Mouse (Mus musculus): ENCODE measurements around the gene En2. TPM values are rescaled to one million over a fixed set of nuclear protein-coding genes. Genes with fewer than 3 reads are reported as not detected.

The En2 gene
- total and polyA plus RNA-seq, 3 experiments = not detected

DNA sequence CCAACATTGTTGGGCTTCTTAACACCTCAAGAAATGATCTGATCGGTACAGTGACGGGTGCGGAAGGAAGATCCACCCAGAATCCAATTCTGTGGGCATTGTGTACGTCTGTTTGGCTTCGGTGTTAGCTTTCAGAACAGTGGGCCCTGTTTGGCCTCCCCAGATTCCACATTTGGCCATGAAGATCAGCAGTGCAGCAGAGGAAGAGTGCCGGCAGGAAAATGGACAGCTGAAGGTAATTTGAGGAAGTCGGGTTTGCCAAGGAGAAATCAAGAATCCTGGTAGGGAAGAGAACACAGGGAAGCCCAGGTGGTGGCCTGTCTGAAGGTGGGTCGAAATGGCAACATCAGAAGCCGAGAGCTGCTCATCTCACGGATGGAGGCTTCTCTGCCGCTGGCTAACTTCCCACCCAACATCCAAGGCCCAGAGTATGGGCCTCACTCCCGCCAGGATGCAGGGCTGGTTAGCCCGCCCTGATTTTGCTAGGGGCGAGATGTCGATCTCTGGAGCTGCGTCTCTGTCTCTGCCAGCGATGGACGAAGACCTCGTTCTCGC lies 4.0 kb upstream of the En2 start:
- H3K9ac ChIP-seq (ENCODE audit: insufficient read depth, low read depth) = no peak overlapping the region
- dilution Hi-C loops (cut with MboI; ENCODE audit: extremely low pct_ligation_motif_present, extremely low pct_unique_long_range_greater_than_20kb, low sequenced_read_pairs) = no loop called here
- H3K4me1 ChIP-seq (ENCODE audit: control insufficient read depth in 1 of 2, insufficient read depth in 2 of 2) = no peaks in the 10 kb centered on the region
- no peak for DNase-seq (ENCODE audit: extremely low read depth)
- TF ChIP-seq UBTF (IDR thresholded peaks at IDR 0.05; ENCODE audit: low read depth, low read length) = no peak
- no peak for TF ChIP-seq CTCF (conservative IDR thresholded peaks at IDR 0.05 in 1 of 2, IDR thresholded peaks at IDR 0.05 in 1 of 2; ENCODE audit: low read depth in 2 of 2, low read length in 2 of 2)
- no peak for TF ChIP-seq ZKSCAN1 (IDR thresholded peaks at IDR 0.05; ENCODE audit: borderline replicate concordance, low read depth, low read length)
- no peak for TF ChIP-seq ZC3H11A (IDR thresholded peaks at IDR 0.05; ENCODE audit: low read depth, low read length)
- TF ChIP-seq PAX5 (IDR thresholded peaks at IDR 0.05; ENCODE audit: low read length) = no peak
- no peak for TF ChIP-seq POLR2A (IDR thresholded peaks at IDR 0.05; ENCODE audit: low read depth, low read length)
- no peak for TF ChIP-seq USF2 (conservative IDR thresholded peaks at IDR 0.05; ENCODE audit: low read depth, low read length)
- no peak for TF ChIP-seq MAFK (IDR thresholded peaks at IDR 0.05; ENCODE audit: insufficient replicate concordance, low read length)
- no peak for TF ChIP-seq ZMIZ1 (IDR thresholded peaks at IDR 0.05; ENCODE audit: low read depth, low read length)
- no peak for TF ChIP-seq USF1 (IDR thresholded peaks at IDR 0.05; ENCODE audit: low read depth, low read length)
- no peak for TF ChIP-seq ZNF384 (IDR thresholded peaks at IDR 0.05; ENCODE audit: low read depth, low read length)
- no peak for TF ChIP-seq CHD1 (IDR thresholded peaks at IDR 0.05; ENCODE audit: low read depth, low read length)
- no peak for TF ChIP-seq SIN3A (IDR thresholded peaks at IDR 0.05; ENCODE audit: low read length)
- no peak for TF ChIP-seq NRF1 (IDR thresholded peaks at IDR 0.05; ENCODE audit: low read depth, low read length)
- no peak for TF ChIP-seq TCF12 (IDR thresholded peaks at IDR 0.05; ENCODE audit: low read depth, low read length)
- no peak for TF ChIP-seq JUN (IDR thresholded peaks at IDR 0.05; ENCODE audit: insufficient read depth, low read depth, low read length)
- in situ Hi-C loops (cut with MboI; ENCODE audit: low pct_ligation_motif_present, low pct_unique_long_range_greater_than_20kb, low sequenced_read_pairs) = no loop called here
- H3K9me3 ChIP-seq (replicated peaks; ENCODE audit: low read length) = peaks cover 12% of the 10 kb centered on the region
- no peak overlapping the region for H3K27ac ChIP-seq (ENCODE audit: insufficient read depth, low read depth)
- H3K27me3 ChIP-seq (replicated peaks) = peaks cover 50% of the 10 kb centered on the region
- H3K4me3 ChIP-seq (replicated peaks in 1 of 3; ENCODE audit: low read depth in 2 of 3, low read length in 2 of 3, poor library complexity in 1 of 3) = no peak overlapping the region
- no peaks in the 10 kb centered on the region for H3K36me3 ChIP-seq (replicated peaks in 1 of 2; ENCODE audit: control insufficient read depth in 1 of 2, insufficient read depth in 1 of 2, low read length in 1 of 2)
- no peak overlapping the region for H3K4me2 ChIP-seq (ENCODE audit: insufficient read depth, low read depth, poor library complexity, severe bottlenecking)
- H3K79me2 ChIP-seq (replicated peaks; ENCODE audit: control insufficient read depth, extremely low read depth, insufficient read depth, poor library complexity, severe bottlenecking) = no peaks in the 10 kb centered on the region

DNA sequence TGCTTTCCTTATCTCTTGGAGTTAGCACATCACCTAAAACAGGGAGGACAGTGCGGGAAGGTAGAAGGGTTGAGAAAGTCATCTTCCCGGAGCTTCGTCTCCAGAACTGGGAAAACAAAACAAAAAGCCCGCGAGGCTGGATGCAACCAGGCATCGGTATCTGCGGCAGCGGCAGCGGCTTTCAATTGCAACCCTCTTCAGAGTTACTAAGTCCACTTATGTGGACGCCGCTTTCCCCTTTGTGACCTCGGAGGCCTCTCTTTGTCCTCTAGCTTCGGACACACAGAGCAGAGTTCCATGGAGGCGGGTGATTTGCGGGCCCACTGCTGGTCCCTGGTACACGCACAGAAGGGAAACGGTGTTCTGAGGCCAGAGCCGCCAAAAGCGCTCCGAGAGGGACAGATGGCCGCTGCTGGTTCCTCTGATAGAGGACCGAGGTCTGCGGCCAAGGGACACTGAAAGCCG lies 3.5 kb upstream of the En2 start:
- dilution Hi-C loops (cut with MboI; ENCODE audit: extremely low pct_ligation_motif_present, extremely low pct_unique_long_range_greater_than_20kb, low sequenced_read_pairs) = no loop called here
- H3K9ac ChIP-seq (ENCODE audit: insufficient read depth, low read depth) = no peak overlapping the region
- peaks cover 47% of the 10 kb centered on the region for H3K27me3 ChIP-seq (replicated peaks)
- TF ChIP-seq ZKSCAN1 (IDR thresholded peaks at IDR 0.05; ENCODE audit: borderline replicate concordance, low read depth, low read length) (no peak), MAZ (IDR thresholded peaks at IDR 0.05; ENCODE audit: low read depth, low read length) (no peak), RCOR1 (conservative IDR thresholded peaks at IDR 0.05; ENCODE audit: low read depth, low read length) (no peak), E2F4 (IDR thresholded peaks at IDR 0.05; ENCODE audit: insufficient replicate concordance, low read depth, low read length) (no peak)
- no peaks in the 10 kb centered on the region for H3K4me1 ChIP-seq (ENCODE audit: control insufficient read depth in 1 of 2, insufficient read depth in 2 of 2)
- in situ Hi-C loops (cut with MboI; ENCODE audit: low pct_ligation_motif_present, low pct_unique_long_range_greater_than_20kb, low sequenced_read_pairs) = no loop called here
- no peak overlapping the region for H3K4me2 ChIP-seq (ENCODE audit: insufficient read depth, low read depth, poor library complexity, severe bottlenecking)
- no peaks in the 10 kb centered on the region for H3K79me2 ChIP-seq (replicated peaks; ENCODE audit: control insufficient read depth, extremely low read depth, insufficient read depth, poor library complexity, severe bottlenecking)
- DNase-seq (ENCODE audit: extremely low read depth) = no peak
- no peak overlapping the region for H3K4me3 ChIP-seq (replicated peaks in 1 of 3; ENCODE audit: low read depth in 2 of 3, low read length in 2 of 3, poor library complexity in 1 of 3)
- peaks cover 17% of the 10 kb centered on the region for H3K9me3 ChIP-seq (replicated peaks; ENCODE audit: low read length)
- H3K36me3 ChIP-seq (replicated peaks in 1 of 2; ENCODE audit: control insufficient read depth in 1 of 2, insufficient read depth in 1 of 2, low read length in 1 of 2) = no peaks in the 10 kb centered on the region
- no peak overlapping the region for H3K27ac ChIP-seq (ENCODE audit: insufficient read depth, low read depth)

Data from CH12.LX (cell line).